Mouse (Mus musculus) left cerebral cortex, adult 2 months (tissue): Measurements from ENCODE around the gene Manba. TPM values are rescaled to one million over a fixed set of nuclear protein-coding genes. Genes with fewer than 3 reads are reported as not detected.
"Not testable (repeated sequence)": the region's sequence is repeated elsewhere in the genome, so short reads cannot be mapped to it uniquely, and the experiment has no call there.

Experiments
- DNase-seq, 2 experiments: peaks; one replicate each; pipeline ENCODE4 v3.0.0; 2021 to 2022; ENCODE audit warnings: low spot score in 2 of 2, mixed read lengths in 1 of 2; ENCODE audit errors: extremely low spot score in 1 of 2
- H3K27ac ChIP-seq: fragments of 200-600 bp; 2 replicates; pipeline ENCODE4 v1.8.1; 2022
- H3K4me3 ChIP-seq: fragments of 200-600 bp; 2 replicates; pipeline ENCODE4 v1.8.1; 2022
- CTCF ChIP-seq: fragments of 200-600 bp; IDR thresholded peaks from 2 replicates; pipeline ENCODE4 v1.8.1; 2022; ENCODE audit warnings: antibody characterized with exemption, mild to moderate bottlenecking, moderate library complexity
- intact Hi-C: fragments of 180-260 bp; cut with DNase I; formaldehyde crosslinking; loops from one replicate; pipeline ENCODE4 v1.15.1; 2025
- total RNA-seq, 2 experiments: library from RNA; stranded (reverse); gene quantifications; 2 replicates each; pipeline ENCODE4 v1.2.3; 2021

Gene Manba
- total RNA-seq, 2 experiments from 2014 or later, result 8.9 to 15.5 TPM

- H3K4me3 ChIP-seq, result no peak overlapping the region
- TF ChIP-seq CTCF, result no peak
- no peak overlapping the region for H3K27ac ChIP-seq
- DNase-seq, result no peak
- intact Hi-C loops, result no loop called here
Measured at GRCm38 (mm10) chr3:135513800-135514425, 28.5 kb downstream of the Manba start.

- TF ChIP-seq CTCF, result no peak
- intact Hi-C loops, result no loop called here
- H3K27ac ChIP-seq, result no peak overlapping the region
- no peak overlapping the region for H3K4me3 ChIP-seq
- DNase-seq, result no peak
Measured at GRCm38 (mm10) chr3:135515246-135515645, 29.8 kb downstream of the Manba start.

GRCm38 (mm10) chr3:135516891-135517290 is 31.5 kb downstream of the Manba start:
- H3K27ac ChIP-seq, result no peak overlapping the region
- no peak for DNase-seq
- intact Hi-C loops, result no loop called here
- H3K4me3 ChIP-seq, result no peak overlapping the region
- TF ChIP-seq CTCF, result no peak

GRCm38 (mm10) chr3:135518882-135519281 is 33.5 kb downstream of the Manba start:
- intact Hi-C loops, result no loop called here
- H3K27ac ChIP-seq, result no peak overlapping the region
- no peak overlapping the region for H3K4me3 ChIP-seq
- no peak for DNase-seq
- TF ChIP-seq CTCF, result no peak

GRCm38 (mm10) chr3:135519584-135519983 is 34.2 kb downstream of the Manba start:
- no peak overlapping the region for H3K4me3 ChIP-seq
- no peak for DNase-seq
- intact Hi-C loops, result no loop called here
- no peak overlapping the region for H3K27ac ChIP-seq
- no peak for TF ChIP-seq CTCF

GRCm38 (mm10) chr3:135521963-135522362 is 36.6 kb downstream of the Manba start:
- Histone ChIP-seq H3K4me3 (no peak overlapping the region), H3K27ac (no peak overlapping the region)
- no peak for DNase-seq
- intact Hi-C loops, result no loop called here
- no peak for TF ChIP-seq CTCF

GRCm38 (mm10) chr3:135522618-135523355 is 37.4 kb downstream of the Manba start:
- H3K4me3 ChIP-seq, result no peak overlapping the region
- no peak for TF ChIP-seq CTCF
- intact Hi-C loops, result no loop called here
- DNase-seq, result no peak
- H3K27ac ChIP-seq, result no peak overlapping the region

GRCm38 (mm10) chr3:135524900-135525299 is 39.5 kb downstream of the Manba start:
- H3K4me3 ChIP-seq, H3K27ac ChIP-seq, intact Hi-C loops, DNase-seq: not testable (repeated sequence)

- no peak overlapping the region for H3K4me3 ChIP-seq
- no peak for DNase-seq
- intact Hi-C loops, result loop anchor here (10.0 kb wide), 1 partner anchor 245 kb away; the partner anchor contains the start of gene Bdh2
- TF ChIP-seq CTCF, result no peak
- H3K27ac ChIP-seq, result no peak overlapping the region
Measured at GRCm38 (mm10) chr3:135529670-135530069, 44.3 kb downstream of the Manba start.

- TF ChIP-seq CTCF, result no peak
- DNase-seq, result no peak
- no peak overlapping the region for H3K27ac ChIP-seq
- intact Hi-C loops, result loop anchor here (10.0 kb wide), 1 partner anchor 247 kb away; the partner anchor contains the start of gene Bdh2
- no peak overlapping the region for H3K4me3 ChIP-seq
Measured at GRCm38 (mm10) chr3:135531762-135532161, 46.4 kb downstream of the Manba start.

- no peak for DNase-seq
- intact Hi-C loops, result loop anchor here (10.0 kb wide), 1 partner anchor 249 kb away; the partner anchor contains the start of gene Bdh2
- TF ChIP-seq CTCF, result peak; percentile 23
- Histone ChIP-seq H3K4me3 (no peak overlapping the region), H3K27ac (no peak overlapping the region)
Measured at GRCm38 (mm10) chr3:135534103-135534502, 48.7 kb downstream of the Manba start.

- no peak for TF ChIP-seq CTCF
- Histone ChIP-seq H3K4me3 (no peak overlapping the region), H3K27ac (no peak overlapping the region)
- no peak for DNase-seq
- intact Hi-C loops, result loop anchor here (10.0 kb wide), 1 partner anchor 288 kb away; no protein-coding TSS in a partner anchor
Measured at GRCm38 (mm10) chr3:135546212-135546923, 61.0 kb downstream of the Manba start.
